Mouse (Mus musculus) ovary, postnatal 36 days (tissue): ENCODE data around the gene Pakap.

Source experiments
- DNase-seq: peaks from one replicate; pipeline ENCODE4 v3.0.0; 2022; ENCODE audit warnings: low spot score, mixed read lengths

Gene Pakap

DNA sequence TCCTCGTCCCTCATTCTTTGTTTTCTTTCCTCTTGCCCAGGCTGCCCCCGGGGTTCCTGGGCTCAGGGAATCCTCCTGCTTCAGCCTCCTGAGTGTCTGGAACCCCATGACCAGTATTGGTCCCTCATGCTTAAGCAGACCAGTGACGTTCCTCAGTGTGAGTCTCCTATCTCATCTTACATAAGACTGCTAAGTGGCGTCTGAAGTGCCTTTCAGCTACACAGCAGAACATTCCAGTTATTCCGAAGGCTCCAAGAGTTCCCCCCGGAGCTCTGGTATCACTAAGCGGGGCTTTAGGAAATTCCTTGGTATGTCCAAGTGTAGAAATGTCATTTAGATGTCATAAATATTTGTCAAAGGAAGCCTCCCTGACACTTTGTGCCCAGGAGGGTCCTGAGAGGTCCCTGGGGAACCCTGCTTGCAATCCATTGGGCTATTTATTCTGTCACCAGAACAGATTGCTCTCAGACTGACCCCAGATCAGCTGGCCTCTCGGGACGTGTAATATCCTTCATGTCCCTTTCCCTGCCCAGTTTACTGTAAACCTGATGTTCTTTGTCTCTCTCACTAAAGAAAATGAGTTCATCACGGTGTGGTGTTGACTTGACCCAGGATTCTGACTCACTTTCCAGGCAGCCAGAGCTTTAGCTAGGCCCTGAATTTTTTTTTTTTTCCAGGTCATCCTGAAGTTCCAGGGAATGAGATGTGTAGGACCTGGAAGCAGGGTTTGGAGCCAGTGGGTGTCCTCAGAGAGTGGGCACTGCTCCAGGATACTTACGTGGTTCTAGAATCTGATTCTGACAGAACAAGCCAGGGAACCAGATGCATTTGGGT is 274.7 kb downstream of the Pakap start:
- DNase-seq, result no peak

DNA sequence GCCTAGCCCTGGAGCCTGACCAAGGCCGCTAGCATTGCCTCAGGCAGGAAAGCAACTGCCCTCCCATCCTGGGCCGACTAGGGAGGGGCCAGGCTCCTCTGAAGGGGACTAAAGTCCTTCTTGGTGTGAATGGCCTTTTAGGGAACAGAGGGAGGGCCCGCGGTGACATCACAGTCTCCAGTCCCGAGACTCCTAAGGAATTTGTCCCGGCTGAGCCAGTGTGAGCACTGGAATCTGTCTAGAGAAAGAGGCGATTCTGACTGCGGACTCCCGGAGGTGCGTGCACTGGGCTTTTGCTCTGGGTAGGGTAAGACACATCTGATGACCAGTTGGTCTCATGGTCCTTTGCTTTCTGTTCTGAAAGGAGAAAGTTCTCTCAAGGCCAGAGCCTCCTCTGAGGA is 277.1 kb downstream of the Pakap start:
- peak; percentile 84 for DNase-seq

DNA sequence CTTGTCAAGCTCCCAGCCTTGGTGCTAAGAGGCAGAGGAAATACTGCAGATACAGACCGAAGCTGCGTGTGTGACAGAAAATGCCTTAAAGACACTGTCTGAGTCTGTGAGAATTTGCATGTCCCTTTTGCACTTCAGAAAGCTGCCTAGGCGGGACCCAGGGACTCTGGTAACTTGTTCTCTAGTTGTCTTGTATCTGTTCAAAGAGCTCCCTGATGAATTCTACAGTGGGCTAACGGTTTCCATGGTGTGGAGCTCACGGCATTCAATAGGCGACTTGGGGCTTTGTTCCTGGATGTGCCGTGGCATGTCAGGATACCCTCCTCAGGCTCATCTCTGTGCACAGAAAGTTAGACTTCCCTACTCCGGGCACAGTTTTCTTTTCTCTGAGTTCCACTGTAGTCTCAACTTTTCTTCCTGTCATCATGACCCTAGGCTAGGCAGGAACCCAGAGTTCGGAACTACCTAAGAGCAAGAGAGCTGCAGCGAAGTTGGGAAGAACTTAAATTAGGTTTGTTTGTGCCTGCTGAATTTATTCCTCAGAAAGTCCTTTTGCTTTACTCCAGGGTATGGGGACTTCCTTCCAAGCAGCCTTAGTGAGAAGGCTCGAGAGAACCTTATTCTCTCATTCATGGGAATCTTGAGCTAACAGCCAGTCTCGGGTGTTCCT is 277.7 kb downstream of the Pakap start:
- no peak for DNase-seq

DNA sequence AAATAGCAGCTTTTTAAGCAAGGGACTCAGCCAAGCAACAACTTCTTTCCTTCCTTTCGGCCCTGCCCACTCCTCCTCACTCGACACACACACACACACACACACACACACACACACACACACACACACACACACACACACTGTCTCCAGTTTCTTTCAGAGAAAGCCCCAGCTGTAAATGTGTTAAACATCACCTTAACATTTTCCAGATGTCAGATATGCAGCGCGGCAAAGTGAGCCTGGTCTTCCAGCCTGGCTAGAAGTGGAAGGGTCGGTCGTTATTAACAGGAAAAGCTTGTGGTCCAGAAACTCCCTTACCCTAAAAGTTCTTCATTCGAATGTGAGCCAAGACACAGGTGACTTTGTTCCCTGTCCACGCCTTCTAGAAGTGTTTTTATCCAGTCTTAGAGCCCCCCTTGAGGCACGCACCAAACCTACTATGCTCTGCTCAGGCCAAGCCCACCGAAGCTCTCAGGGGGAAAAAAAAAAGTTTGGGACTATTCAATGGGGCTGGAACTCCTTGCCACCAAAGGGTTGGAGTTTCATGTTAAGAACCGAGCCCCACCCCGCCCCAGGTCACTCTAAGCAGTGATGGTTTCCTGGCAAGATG is 278.5 kb downstream of the Pakap start:
- DNase-seq, result no peak

DNA sequence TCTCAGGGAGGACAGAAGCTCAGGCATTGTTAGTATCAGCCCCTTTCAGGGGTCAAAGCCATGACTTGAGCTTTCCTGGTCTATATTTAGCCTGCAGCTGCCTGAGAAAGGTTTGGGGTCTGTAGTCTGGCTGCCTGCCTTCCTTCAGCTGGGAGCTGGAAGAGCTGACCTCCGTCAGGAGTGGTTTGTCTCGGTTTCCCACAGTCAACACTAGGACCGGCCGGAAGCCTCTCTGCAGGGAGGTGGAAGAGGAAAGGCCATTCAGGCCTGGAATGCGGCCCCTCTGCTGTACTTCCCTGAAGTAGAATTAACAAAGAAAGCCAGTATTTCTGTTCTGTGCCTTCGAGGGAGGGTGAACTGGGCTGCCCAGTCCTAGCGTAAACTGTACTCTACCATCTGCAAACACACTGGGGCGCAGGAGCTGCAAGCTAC is 279.0 kb downstream of the Pakap start:
- peak; percentile 26 for DNase-seq

DNA sequence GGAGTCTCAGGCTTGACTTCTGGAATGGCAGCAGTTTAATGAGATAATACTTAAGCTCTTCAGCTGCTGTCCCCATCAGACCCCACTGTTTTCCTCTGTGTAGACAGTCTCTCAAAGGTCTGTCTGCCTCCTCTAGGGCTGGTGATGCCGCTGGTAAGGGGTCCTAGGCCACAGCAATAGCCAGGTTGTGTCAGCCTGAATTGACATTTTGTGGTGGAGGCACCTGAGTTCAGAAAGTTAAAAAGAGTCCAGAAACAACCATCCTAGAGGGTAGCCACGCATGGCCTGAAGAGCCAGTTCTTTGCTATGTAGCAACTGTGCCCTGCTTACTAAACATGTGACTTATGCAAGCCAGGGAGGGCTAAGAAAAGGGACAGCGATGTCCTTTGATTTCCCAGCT is 279.7 kb downstream of the Pakap start:
- no peak for DNase-seq

DNA sequence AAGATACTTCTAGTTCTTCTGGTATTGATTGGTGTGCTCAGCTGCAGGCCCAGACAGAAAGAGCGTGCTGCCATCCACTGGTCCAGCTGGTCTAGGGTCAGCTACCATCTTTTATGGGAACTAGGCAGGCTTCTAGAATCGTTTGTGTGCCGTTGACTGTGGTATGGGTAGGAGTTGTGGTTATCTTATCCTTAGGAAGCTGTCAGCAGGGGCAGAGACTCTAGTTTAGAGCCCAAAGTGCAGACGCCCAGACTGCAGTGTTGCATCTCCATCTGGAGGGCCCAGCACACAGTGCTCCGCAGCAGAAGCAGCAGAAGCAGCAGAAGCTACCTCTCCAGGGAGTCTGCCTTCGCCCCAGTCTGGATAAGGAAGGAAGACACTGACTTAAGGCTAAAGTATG is 281.5 kb downstream of the Pakap start:
- no peak for DNase-seq

DNA sequence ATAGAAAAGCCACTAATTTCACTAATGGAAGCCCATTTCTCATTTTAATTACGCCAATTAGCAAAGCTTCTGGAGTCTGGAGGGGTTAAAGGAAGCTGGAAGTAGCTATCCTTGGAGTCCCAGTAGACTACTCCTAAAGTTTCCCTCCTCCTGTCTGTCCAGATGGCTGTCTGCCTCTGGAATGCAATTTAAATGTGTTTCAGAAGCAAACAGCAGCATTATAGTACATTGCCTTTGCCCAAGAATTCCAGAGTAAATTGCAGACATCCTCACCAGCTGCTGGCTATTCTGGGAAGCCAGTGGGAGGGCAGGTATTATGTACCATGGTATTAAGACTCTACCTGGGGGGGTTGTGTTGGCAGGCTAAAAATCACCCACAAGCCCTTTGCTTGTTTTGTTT is 283.8 kb downstream of the Pakap start:
- no peak for DNase-seq

DNA sequence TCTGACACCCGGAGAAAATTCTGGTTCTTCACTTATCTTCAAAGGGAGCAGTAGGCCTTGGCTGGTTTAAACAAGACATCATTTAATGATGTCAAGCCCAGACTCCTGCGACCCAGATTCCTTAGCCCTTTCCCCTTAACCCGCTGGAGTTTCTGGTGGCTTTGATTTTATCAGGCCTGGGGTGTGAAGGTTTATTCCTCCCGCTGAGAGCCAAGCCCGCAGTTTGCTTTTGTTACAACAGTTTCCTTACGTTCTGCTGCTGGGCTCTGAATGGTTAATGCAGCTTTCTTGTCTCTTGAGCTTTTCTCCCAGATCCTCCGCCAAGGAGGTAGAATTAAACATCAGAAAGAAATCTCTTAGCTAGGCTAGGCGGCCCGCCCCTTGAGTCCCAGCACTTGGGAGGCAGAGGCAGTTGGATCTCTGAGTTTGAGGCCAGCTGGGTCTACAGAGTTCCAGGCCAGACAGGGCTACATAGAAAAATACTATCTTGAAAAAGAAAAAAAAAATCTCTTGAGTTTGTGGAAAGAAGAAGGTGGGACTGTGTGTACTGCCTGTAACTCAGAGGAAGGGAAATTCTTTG is 284.6 kb downstream of the Pakap start:
- DNase-seq, result no peak

DNA sequence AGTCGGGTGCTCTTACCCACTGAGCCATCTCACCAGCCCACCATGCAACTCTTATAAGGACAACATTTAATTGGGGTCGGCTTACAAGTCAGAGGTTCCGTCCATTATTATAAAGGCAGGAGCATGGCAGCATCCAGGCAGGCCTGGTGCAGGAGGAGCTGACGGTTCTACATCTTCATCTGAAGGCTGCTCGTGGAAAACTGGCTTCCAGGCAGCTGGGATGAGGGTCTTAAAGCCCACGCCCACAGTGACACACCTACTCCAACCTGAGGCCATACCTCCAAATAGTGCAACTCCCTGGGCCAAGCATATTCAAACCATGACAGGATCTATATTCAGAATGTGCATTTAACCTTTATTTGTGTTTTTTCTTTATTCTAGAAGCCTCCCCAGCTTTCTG is 286.2 kb downstream of the Pakap start:
- DNase-seq, result no peak

DNA sequence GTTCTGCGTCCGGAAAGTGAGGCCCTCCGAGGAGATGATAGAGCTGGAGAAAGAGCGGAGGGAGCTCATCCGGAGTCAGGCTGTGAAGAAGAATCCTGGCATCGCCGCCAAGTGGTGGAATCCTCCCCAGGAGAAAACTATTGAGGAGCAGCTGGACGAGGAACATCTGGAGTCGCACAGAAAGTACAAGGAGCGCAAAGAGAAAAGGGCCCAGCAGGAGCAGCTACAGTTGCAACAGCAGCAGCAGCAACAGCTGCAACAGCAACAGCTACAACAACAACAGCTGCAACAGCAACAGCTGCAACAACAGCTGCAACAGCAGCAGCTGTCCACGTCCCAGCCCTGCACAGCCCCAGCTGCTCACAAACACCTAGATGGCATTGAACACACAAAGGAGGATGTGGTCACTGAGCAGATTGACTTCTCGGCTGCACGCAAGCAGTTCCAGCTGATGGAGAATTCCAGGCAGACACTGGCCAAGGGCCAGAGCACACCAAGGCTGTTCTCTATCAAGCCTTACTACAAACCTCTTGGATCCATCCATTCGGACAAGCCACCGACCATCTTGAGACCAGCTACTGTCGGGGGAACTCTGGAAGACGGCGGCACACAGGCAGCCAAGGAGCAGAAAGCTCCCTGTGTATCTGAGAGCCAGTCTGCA is 287.4 kb downstream of the Pakap start:
- DNase-seq, result no peak

DNA sequence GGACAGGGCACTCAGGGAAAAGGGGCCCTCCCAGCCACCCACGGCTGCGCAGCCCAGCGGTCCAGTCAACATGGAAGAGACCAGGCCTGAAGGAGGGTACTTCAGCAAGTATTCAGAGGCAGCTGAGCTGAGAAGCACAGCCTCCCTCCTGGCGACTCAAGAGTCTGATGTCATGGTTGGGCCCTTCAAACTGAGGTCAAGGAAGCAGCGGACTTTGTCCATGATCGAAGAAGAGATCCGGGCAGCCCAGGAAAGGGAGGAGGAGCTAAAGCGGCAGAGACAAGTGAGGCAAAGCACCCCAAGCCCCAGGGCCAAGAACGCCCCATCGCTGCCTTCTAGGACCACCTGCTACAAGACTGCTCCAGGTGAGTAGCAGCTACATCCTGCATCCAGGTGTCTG is 288.7 kb downstream of the Pakap start:
- DNase-seq, result no peak

DNA sequence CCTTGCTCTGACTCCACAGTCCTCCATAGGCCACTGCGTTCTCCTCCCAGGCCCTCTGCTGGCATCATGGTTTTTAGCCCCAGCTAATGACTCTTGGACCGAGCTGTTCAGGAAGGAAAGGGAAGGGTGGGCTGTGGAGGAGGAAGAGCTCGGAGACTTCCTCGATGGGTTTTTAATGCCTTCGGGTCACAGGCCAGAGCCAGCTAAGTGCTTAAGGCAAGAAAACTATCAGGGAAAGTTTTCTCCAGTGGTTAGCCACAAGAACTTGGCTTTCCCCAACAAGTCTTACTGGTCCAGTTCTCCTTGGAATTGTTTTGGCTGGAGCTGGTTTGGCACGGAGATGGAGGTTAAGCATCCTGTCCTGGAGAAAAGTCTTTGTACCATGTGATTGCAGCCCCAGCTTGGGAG is 292.2 kb downstream of the Pakap start:
- DNase-seq, result no peak

DNA sequence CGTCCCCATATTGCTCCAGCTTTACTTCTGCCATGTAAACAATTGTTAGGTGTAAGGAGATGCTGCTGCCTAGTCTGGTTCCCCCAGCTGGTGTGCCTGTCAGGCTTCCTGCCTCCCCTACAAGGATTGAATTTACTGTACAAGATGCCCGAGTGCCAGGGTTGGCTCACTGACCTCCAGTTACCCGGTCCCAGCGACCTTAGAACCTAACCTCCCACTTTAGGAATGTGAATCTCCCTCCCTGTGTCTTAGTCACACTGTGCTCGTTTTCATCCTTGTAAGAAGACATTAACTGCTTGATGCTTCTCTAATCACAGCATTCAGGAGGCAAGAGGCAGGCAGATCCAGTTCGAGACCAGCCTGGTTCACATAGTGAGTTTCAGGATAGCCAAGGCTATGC is 293.2 kb downstream of the Pakap start:
- no peak for DNase-seq

DNA sequence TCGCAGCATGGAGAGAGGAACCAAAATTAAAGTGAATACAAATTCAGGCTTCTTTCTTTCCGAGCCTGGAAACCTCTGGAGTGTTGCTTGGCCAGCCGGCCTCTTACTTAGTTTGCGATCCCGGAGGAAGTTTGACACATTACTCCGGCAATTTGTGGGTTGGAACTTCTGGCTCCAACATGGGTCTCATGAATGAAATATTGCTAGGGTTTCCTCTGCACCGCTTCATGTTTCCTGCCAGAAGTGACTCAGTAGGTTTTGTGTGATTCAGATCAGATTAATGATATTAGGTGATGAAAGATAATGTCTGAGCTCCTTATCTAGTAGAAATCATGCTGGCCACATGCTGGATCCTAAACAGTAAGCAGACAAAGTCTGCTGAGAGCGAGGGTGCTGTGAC is 293.9 kb downstream of the Pakap start:
- no peak for DNase-seq

DNA sequence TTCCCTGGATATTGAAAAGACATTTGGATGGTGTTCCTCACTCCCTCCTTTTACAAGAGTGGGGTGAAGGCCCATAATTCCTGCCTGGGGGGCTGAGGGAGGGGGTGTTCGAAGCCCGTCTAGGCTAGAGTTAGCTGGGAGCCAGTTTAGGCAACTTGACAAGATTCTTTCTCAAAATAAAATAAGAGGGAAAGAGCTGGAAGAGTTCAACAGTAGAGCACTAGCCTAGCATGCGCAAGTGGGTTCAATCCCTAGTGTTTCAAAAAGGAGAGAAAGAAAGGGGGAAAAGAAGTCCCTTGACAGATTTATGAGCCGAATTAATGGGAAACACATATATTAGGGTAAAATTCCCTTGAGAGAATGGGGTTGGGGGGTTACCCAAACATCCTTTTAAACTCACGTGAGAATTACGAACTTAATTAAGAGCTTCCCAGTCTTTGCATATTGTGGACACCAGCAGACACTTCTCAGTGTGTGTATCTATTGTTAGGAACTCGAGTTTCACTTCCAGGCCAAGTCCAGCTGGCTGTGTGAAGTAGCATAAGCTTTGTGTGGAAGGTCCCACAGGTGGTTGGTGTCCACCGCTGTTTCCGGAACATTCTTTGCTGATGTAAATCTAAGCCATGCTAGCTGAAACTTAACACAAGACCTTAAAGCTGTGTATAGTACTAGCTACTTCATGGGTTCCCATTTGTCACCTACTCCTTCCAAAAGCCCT is 294.4 kb downstream of the Pakap start:
- no peak for DNase-seq

DNA sequence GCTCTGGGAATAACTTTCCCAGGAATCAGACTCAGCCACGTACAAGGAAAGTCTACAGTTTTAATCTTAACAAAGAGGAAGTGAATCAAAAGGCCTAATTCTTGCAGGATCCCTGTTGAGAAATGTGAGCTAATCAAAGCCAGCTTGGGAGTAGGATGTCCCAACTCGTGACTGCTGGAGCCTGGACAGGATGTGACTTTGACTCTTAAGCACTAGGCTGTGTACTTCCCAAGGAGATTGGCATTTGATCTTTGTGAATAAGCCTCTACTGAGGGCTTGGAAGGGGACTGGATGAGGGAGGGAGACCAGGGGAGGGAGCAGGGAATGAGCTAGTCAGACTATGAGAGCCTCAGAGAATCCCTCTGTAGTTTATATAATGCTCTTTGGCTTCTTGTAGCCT is 298.1 kb downstream of the Pakap start:
- no peak for DNase-seq

DNA sequence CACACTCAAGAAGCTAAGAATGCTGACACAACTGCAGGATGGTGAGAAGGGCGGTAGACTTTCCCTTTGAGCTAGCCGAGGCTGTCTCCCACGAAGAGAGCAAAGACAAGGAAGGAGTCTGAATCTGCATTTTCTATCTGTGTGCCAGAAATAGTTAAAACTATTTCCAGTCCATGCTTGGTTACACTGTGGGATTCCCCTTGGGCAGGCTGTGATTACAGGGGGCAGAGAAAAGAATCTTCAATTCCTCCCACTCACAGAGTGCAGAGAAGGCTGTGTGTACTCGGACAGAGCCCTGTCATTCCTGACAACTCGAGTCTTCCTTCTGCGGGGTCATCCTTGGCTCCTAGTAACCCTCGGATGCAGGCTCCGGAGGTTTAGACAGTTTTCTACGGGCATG is 299.0 kb downstream of the Pakap start:
- no peak for DNase-seq

DNA sequence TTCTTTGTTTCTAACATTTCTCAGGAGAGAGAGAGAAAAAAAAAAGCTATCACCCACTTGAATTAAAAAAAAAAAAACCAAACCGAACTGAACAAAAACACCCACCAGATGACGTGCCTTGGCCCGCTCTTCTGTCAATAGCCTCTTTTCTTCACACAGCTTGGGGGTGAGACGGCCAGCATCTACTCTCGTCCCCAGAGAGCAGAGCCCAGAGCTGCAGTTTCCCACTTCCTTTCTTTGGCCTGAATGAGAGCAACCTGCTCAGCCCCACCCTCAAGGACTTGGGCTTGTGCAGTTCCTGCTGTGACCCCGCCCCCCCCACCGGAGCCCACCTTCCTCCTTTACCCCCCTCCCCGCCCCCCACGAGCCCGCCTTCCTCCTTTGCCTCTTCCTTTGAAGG is 299.5 kb downstream of the Pakap start:
- DNase-seq, result no peak

DNA sequence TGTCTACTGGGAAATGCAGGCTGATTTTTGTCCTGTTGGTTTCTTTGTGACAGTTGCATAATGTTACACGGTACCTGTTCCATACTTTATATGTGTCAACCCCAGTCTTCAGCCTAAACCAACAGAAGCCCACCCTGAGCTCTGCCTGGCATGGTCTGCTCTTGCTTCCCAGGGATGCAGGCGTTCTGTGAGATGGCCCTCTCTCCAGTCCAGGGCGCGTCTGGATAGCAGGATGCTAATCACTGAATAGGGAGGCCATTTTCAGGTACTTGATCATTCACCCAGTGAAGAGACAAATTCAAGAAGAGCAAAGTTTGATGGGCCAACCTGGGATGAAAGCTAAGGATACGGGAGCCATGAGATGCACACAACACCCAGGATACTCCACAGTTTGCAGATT is 311.2 kb downstream of the Pakap start:
- DNase-seq, result no peak

DNA sequence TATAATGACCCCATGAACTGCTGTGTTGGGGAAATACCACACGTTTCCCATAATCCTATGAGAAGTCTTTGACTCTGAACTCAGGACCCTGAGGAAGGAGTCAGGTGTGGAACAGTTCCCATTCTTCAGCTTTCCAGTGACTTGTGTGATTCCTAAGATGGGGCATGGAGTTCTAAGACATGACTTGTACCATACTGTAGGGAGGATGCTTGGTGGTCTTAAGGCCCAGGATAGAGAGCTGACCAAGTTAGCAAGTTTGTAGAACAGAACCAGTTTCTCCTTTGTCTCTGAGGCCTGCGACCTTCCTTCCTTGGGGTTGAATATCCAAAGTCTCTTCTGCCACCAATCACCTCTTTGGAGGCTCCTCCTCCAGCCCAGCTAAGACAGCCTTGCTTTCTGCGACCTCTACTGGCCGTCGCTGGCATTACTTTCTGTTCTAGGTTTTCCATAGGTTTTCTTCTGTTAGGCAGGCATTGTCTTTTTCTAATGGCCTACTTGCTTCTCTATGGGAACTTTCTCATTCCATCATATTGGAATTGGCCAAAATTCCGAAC is 311.9 kb downstream of the Pakap start:
- peak; percentile 74 for DNase-seq
